Mouse (Mus musculus) heart, embryonic 10.5 days (tissue): ENCODE measurements around the gene Odf3l2. TPM values are rescaled to one million over a fixed set of nuclear protein-coding genes. Genes with fewer than 3 reads are reported as not detected.

ENCODE experiments used
- DNase-seq: peaks from one replicate; pipeline ENCODE4 v3.0.0-alpha.2; 2017; ENCODE audit warnings: low spot score
- H3K27ac ChIP-seq: fragments of 300-500 bp; sonication (generic); 2 replicates; pipeline ENCODE4 v1.5.1; 2016; ENCODE audit warnings: mild to moderate bottlenecking
- H3K27me3 ChIP-seq: fragments of 300-500 bp; sonication (generic); 2 replicates; pipeline ENCODE4 v1.6.1; 2016; ENCODE audit warnings: mild to moderate bottlenecking; ENCODE audit not compliant: poor library complexity, insufficient read depth, severe bottlenecking
- H3K36me3 ChIP-seq: fragments of 300-500 bp; sonication (generic); 2 replicates; pipeline ENCODE4 v1.6.1; 2016; ENCODE audit warnings: mild to moderate bottlenecking, moderate library complexity
- H3K4me1 ChIP-seq: fragments of 300-500 bp; sonication (generic); 2 replicates; pipeline ENCODE4 v1.6.1; 2016; ENCODE audit warnings: mild to moderate bottlenecking
- H3K4me3 ChIP-seq: fragments of 300-500 bp; sonication (generic); 2 replicates; pipeline ENCODE4 v1.5.1; 2016; ENCODE audit warnings: mild to moderate bottlenecking, moderate library complexity
- H3K9me3 ChIP-seq: fragments of 300-500 bp; sonication (generic); 2 replicates; pipeline ENCODE4 v1.6.1; 2016; ENCODE audit warnings: mild to moderate bottlenecking, moderate library complexity
- WGBS: fragments of 180-500 bp; shearing (Covaris S2); methylation state at CpG from one replicate; pipeline ENCODE4 v1.1.7; 2016; 5-methylcytosine and 5-hydroxymethylcytosine counted together
- polyA plus RNA-seq: library from polyadenylated mRNA; unstranded; fragments of >200 nt; fragmentation: Nextera tagmentation; extraction: Ambion mirVana; gene quantifications from 2 replicates; pipeline ENCODE4 v1.2.1, GENCODE M21; 2016

Gene Odf3l2
- polyA plus RNA-seq, 1 experiment from 2014 or later: not detected

- no peaks in the 10 kb centered on the region; the same call in 1 of the 2 replicates for H3K27me3 ChIP-seq
- H3K4me3 ChIP-seq: peak overlapping the region; percentile 85
- no peaks in the 10 kb centered on the region for H3K9me3 ChIP-seq
- WGBS: 10% methylated on average over 10 of the region's 10 CpGs
- peaks cover 43% of the 10 kb centered on the region for H3K36me3 ChIP-seq
- DNase-seq: peak; percentile 89
- peaks cover 49% of the 10 kb centered on the region for H3K4me1 ChIP-seq
- H3K27ac ChIP-seq: peak overlapping the region; percentile 90
Observed at GRCm38 (mm10) chr10:79682916-79683582, 37.5 kb upstream of the Odf3l2 start.

GRCm38 (mm10) chr10:79682551-79682915 lies 37.0 kb upstream of the Odf3l2 start:
- WGBS: under 1% methylated on average over 10 of the region's 10 CpGs
- Histone ChIP-seq H3K27ac (peak overlapping the region; percentile 90), H3K27me3 (no peaks in the 10 kb centered on the region; the same call in 1 of the 2 replicates), H3K36me3 (peaks cover 38% of the 10 kb centered on the region), H3K4me1 (peaks cover 49% of the 10 kb centered on the region), H3K4me3 (peak overlapping the region; percentile 85), H3K9me3 (no peaks in the 10 kb centered on the region)
- DNase-seq: peak; percentile 84

- under 1% methylated on average over 84 of the region's 84 CpGs for WGBS
- H3K36me3 ChIP-seq: peaks cover 30% of the 10 kb centered on the region
- H3K9me3 ChIP-seq: no peaks in the 10 kb centered on the region
- peaks cover 44% of the 10 kb centered on the region for H3K4me1 ChIP-seq
- H3K27ac ChIP-seq: peak within 1 kb of the TSS; percentile 90
- peak within 1 kb of the TSS; percentile 85 for H3K4me3 ChIP-seq
- peak; percentile 99 for DNase-seq
- no peaks in the 10 kb centered on the region; the same call in 1 of the 2 replicates for H3K27me3 ChIP-seq
Observed at GRCm38 (mm10) chr10:79681591-79682245, 36.2 kb upstream of the Odf3l2 start, which contains the start of gene Cdc34. TSS of gene Cdc34 (plus strand) at chr10:79682195.

- H3K36me3 ChIP-seq: peaks cover 23% of the 10 kb centered on the region
- H3K9me3 ChIP-seq: no peaks in the 10 kb centered on the region
- H3K27ac ChIP-seq: peak overlapping the region; percentile 90
- H3K4me1 ChIP-seq: peaks cover 41% of the 10 kb centered on the region
- H3K4me3 ChIP-seq: peak overlapping the region; percentile 85
- H3K27me3 ChIP-seq: no peaks in the 10 kb centered on the region; the same call in 1 of the 2 replicates
- WGBS: 33% methylated on average over 11 of the region's 11 CpGs
- peak; percentile 74 for DNase-seq
Observed at GRCm38 (mm10) chr10:79680606-79681495, 35.3 kb upstream of the Odf3l2 start.

GRCm38 (mm10) chr10:79675346-79676035 lies 30.0 kb upstream of the Odf3l2 start:
- WGBS: 37% methylated on average over 44 of the region's 44 CpGs
- Histone ChIP-seq H3K4me1 (peaks cover 28% of the 10 kb centered on the region), H3K9me3 (no peaks in the 10 kb centered on the region), H3K36me3 (peaks cover 16% of the 10 kb centered on the region; the same call in 1 of the 2 replicates), H3K4me3 (peak overlapping the region; percentile 40), H3K27ac (peak overlapping the region; percentile 64; the same call in 1 of the 2 replicates), H3K27me3 (no peaks in the 10 kb centered on the region; the same call in 1 of the 2 replicates)
- DNase-seq: no peak

GRCm38 (mm10) chr10:79673054-79673453 lies 27.5 kb upstream of the Odf3l2 start:
- H3K36me3 ChIP-seq: peaks cover 16% of the 10 kb centered on the region; the same call in 1 of the 2 replicates
- no peak for DNase-seq
- peaks cover 32% of the 10 kb centered on the region for H3K4me1 ChIP-seq
- 83% methylated on average over 3 of the region's 3 CpGs for WGBS
- H3K27me3 ChIP-seq: no peaks in the 10 kb centered on the region
- H3K4me3 ChIP-seq: no peak overlapping the region
- H3K9me3 ChIP-seq: no peaks in the 10 kb centered on the region
- H3K27ac ChIP-seq: no peak overlapping the region

- no peak overlapping the region for H3K27ac ChIP-seq
- 62% methylated on average over 3 of the region's 3 CpGs for WGBS
- no peak overlapping the region for H3K4me3 ChIP-seq
- H3K36me3 ChIP-seq: peaks cover 16% of the 10 kb centered on the region; the same call in 1 of the 2 replicates
- H3K4me1 ChIP-seq: peaks cover 32% of the 10 kb centered on the region
- no peaks in the 10 kb centered on the region for H3K27me3 ChIP-seq
- H3K9me3 ChIP-seq: no peaks in the 10 kb centered on the region
- DNase-seq: no peak
Observed at GRCm38 (mm10) chr10:79672088-79672455, 26.5 kb upstream of the Odf3l2 start.

- peaks cover 16% of the 10 kb centered on the region; the same call in 1 of the 2 replicates for H3K36me3 ChIP-seq
- H3K27ac ChIP-seq: no peak overlapping the region
- no peak overlapping the region for H3K4me3 ChIP-seq
- no peaks in the 10 kb centered on the region for H3K9me3 ChIP-seq
- no peak for DNase-seq
- 83% methylated on average over 6 of the region's 6 CpGs for WGBS
- H3K27me3 ChIP-seq: no peaks in the 10 kb centered on the region
- peaks cover 32% of the 10 kb centered on the region for H3K4me1 ChIP-seq
Observed at GRCm38 (mm10) chr10:79671396-79672087, 26.0 kb upstream of the Odf3l2 start.

GRCm38 (mm10) chr10:79670071-79670888 lies 24.7 kb upstream of the Odf3l2 start:
- Histone ChIP-seq H3K36me3 (peaks cover 14% of the 10 kb centered on the region; the same call in 1 of the 2 replicates), H3K4me3 (peak overlapping the region; percentile 90), H3K27ac (peak overlapping the region; percentile 94), H3K9me3 (no peaks in the 10 kb centered on the region), H3K27me3 (peaks cover 4% of the 10 kb centered on the region), H3K4me1 (peaks cover 21% of the 10 kb centered on the region)
- WGBS: 36% methylated on average over 15 of the region's 15 CpGs
- DNase-seq: no peak

- peaks cover 19% of the 10 kb centered on the region for H3K4me1 ChIP-seq
- H3K4me3 ChIP-seq: peak overlapping the region; percentile 90
- peak; percentile 90 for DNase-seq
- peak overlapping the region; percentile 94 for H3K27ac ChIP-seq
- under 1% methylated on average over 47 of the region's 47 CpGs for WGBS
- H3K27me3 ChIP-seq: peaks cover 11% of the 10 kb centered on the region
- no peaks in the 10 kb centered on the region for H3K9me3 ChIP-seq
- peaks cover 14% of the 10 kb centered on the region; the same call in 1 of the 2 replicates for H3K36me3 ChIP-seq
Observed at GRCm38 (mm10) chr10:79669576-79670057, 24.1 kb upstream of the Odf3l2 start.
